Mouse (Mus musculus) megakaryocyte progenitor cell, adult 5-6 weeks (primary cell): ENCODE data around the gene Cacna1h. TPM values are rescaled to one million over a fixed set of nuclear protein-coding genes. Genes with fewer than 3 reads are reported as not detected.

Experiments used
- ATAC-seq: replicated peaks from 2 replicates; pipeline ENCODE4 v1.8.0; 2016; ENCODE audit warnings: mild to moderate bottlenecking, moderate TSS enrichment, inconsistent platforms; ENCODE audit not compliant: poor library complexity
- total RNA-seq, 2 experiments: library from RNA; stranded (forward) in 1 of 2; stranded (reverse) in 1 of 2; fragments of 157-497, 149-512 nt in 1 of 2; fragments of 200-1000 nt in 1 of 2; gene quantifications; 2 replicates each; pipeline versions ENCODE4 v1.2.3 to v1.2.4; 2015 to 2017

Gene Cacna1h
- total RNA-seq, 2 experiments from 2014 or later, result 0.32 TPM; not detected in 1

GRCm38 (mm10) chr17:25447865-25448264 lies 14.3 kb upstream of the Cacna1h start:
- ATAC-seq, result no peak

- ATAC-seq, result no peak
These were observed 12.3 kb upstream of the Cacna1h start for GRCm38 (mm10) chr17:25445841-25446240.

GRCm38 (mm10) chr17:25445074-25445473 lies 11.5 kb upstream of the Cacna1h start:
- ATAC-seq, result no peak

GRCm38 (mm10) chr17:25442889-25443288 lies 9.3 kb upstream of the Cacna1h start:
- no peak for ATAC-seq

GRCm38 (mm10) chr17:25441417-25441816 lies 7.8 kb upstream of the Cacna1h start:
- no peak for ATAC-seq

- ATAC-seq, result no peak
These were observed 363 bp downstream of the Cacna1h start for GRCm38 (mm10) chr17:25433223-25433616.

- no peak for ATAC-seq
These were observed 976 bp downstream of the Cacna1h start for GRCm38 (mm10) chr17:25432433-25433181.

GRCm38 (mm10) chr17:25430534-25430933 lies 3.0 kb downstream of the Cacna1h start:
- no peak for ATAC-seq

GRCm38 (mm10) chr17:25429886-25430285 lies 3.7 kb downstream of the Cacna1h start:
- ATAC-seq, result no peak

- ATAC-seq, result no peak
These were observed 4.3 kb downstream of the Cacna1h start for GRCm38 (mm10) chr17:25429240-25429639.

GRCm38 (mm10) chr17:25427441-25427840 lies 6.1 kb downstream of the Cacna1h start:
- ATAC-seq, result no peak

- ATAC-seq, result no peak
These were observed 7.6 kb downstream of the Cacna1h start for GRCm38 (mm10) chr17:25425996-25426395.

- ATAC-seq, result no peak
These were observed 9.0 kb downstream of the Cacna1h start for GRCm38 (mm10) chr17:25424526-25425080.

- ATAC-seq, result no peak
These were observed 12.6 kb downstream of the Cacna1h start for GRCm38 (mm10) chr17:25420998-25421397.

GRCm38 (mm10) chr17:25418926-25419325 lies 14.7 kb downstream of the Cacna1h start:
- no peak for ATAC-seq

- no peak for ATAC-seq
These were observed 15.6 kb downstream of the Cacna1h start for GRCm38 (mm10) chr17:25417990-25418389.

GRCm38 (mm10) chr17:25416219-25416618 lies 17.4 kb downstream of the Cacna1h start:
- no peak for ATAC-seq

GRCm38 (mm10) chr17:25415421-25415913 lies 18.1 kb downstream of the Cacna1h start:
- no peak for ATAC-seq

- ATAC-seq, result no peak
These were observed 18.7 kb downstream of the Cacna1h start for GRCm38 (mm10) chr17:25414917-25415316.

- ATAC-seq, result no peak
These were observed 19.4 kb downstream of the Cacna1h start for GRCm38 (mm10) chr17:25414209-25414608.

GRCm38 (mm10) chr17:25411251-25411650 lies 22.3 kb downstream of the Cacna1h start:
- ATAC-seq, result no peak

- no peak for ATAC-seq
These were observed 22.8 kb downstream of the Cacna1h start for GRCm38 (mm10) chr17:25410786-25411185.
